Mouse (Mus musculus) testis, adult 2 months (tissue): ENCODE measurements around the gene Ispd.

Experiments used
- CTCF ChIP-seq: fragments of 200-500 bp; IDR thresholded peaks from 2 replicates; pipeline ENCODE4 v1.5.1; 2012; ENCODE audit warnings: low read depth, mild to moderate bottlenecking, inconsistent platforms, low read length, moderate library complexity; ENCODE audit not compliant: control insufficient read depth, insufficient read depth, insufficient replicate concordance
- POLR2A ChIP-seq: fragments of 200-500 bp; IDR thresholded peaks from 2 replicates; pipeline ENCODE4 v1.6.1; 2012; ENCODE audit warnings: low read depth, mild to moderate bottlenecking, inconsistent platforms, low read length, moderate library complexity; ENCODE audit not compliant: control insufficient read depth

- TF ChIP-seq POLR2A (no peak), CTCF (no peak)
Observed at GRCm38 (mm10) chr12:36477926-36478325, 96.7 kb downstream of the Ispd start.
